Mouse (Mus musculus) MEL (cell line): Measurements from ENCODE around the gene Fam208a. TPM values are rescaled to one million over a fixed set of nuclear protein-coding genes. Genes with fewer than 3 reads are reported as not detected.

Experiments used
- DNase-seq: peaks from one replicate; pipeline ENCODE4 v3.0.0; 2011; ENCODE audit warnings: low read depth, low spot score
- H3K27ac ChIP-seq: 2 replicates; pipeline ENCODE4 v1.5.1; 2012; ENCODE audit warnings: low read depth, mild to moderate bottlenecking, control low read depth, low read length, moderate library complexity; ENCODE audit not compliant: control insufficient read depth
- H3K27me3 ChIP-seq, 2 experiments: fragments of 150-350 bp in 1 of 2; sonication (generic) in 1 of 2; 2 replicates each; pipeline ENCODE4 v1.6.1; 2012; ENCODE audit warnings: low read length in 2 of 2, mild to moderate bottlenecking in 2 of 2, improper control_type of control experiment in 1 of 2, moderate library complexity in 1 of 2; ENCODE audit not compliant: insufficient read depth in 2 of 2, control insufficient read depth in 1 of 2
- H3K36me3 ChIP-seq, 2 experiments: 2 replicates each; pipeline ENCODE4 v1.6.1; 2012 to 2014; ENCODE audit warnings: low read length in 2 of 2, improper control_type of control experiment in 1 of 2, inconsistent platforms in 1 of 2, mild to moderate bottlenecking in 1 of 2; ENCODE audit not compliant: insufficient read depth in 2 of 2, control insufficient read depth in 1 of 2
- H3K4me1 ChIP-seq, 2 experiments: fragments of 150-350 bp in 1 of 2; sonication (generic) in 1 of 2; 2 replicates each; pipeline ENCODE4 v1.6.1; 2012; ENCODE audit warnings: low read length in 2 of 2, improper control_type of control experiment in 1 of 2, mild to moderate bottlenecking in 1 of 2; ENCODE audit not compliant: insufficient read depth in 2 of 2, control insufficient read depth in 1 of 2
- H3K4me3 ChIP-seq, 2 experiments: fragments of 150-350 bp in 1 of 2; sonication (generic) in 1 of 2; 2 replicates each; pipeline ENCODE4 v1.5.1; 2012; ENCODE audit warnings: low read depth in 2 of 2, low read length in 2 of 2, mild to moderate bottlenecking in 2 of 2, moderate library complexity in 2 of 2, control low read depth in 1 of 2, improper control_type of control experiment in 1 of 2; ENCODE audit not compliant: control insufficient read depth in 1 of 2, insufficient read depth in 1 of 2
- H3K79me2 ChIP-seq: 2 replicates; pipeline ENCODE4 v1.6.1; 2012; ENCODE audit warnings: mild to moderate bottlenecking, low read length, moderate library complexity; ENCODE audit not compliant: control insufficient read depth, poor library complexity, insufficient read depth
- H3K9ac ChIP-seq: 2 replicates; pipeline ENCODE4 v1.6.1; 2012; ENCODE audit warnings: low read depth, mild to moderate bottlenecking, control low read depth, low read length, moderate library complexity; ENCODE audit not compliant: control insufficient read depth, poor library complexity, severe bottlenecking
- H3K9me3 ChIP-seq: fragments of 150-350 bp; sonication (generic); replicated peaks from 2 replicates; pipeline ENCODE4 v1.6.1; 2012; ENCODE audit warnings: mild to moderate bottlenecking, low read length, improper control_type of control experiment, moderate library complexity; ENCODE audit not compliant: insufficient read depth
- BHLHE40 ChIP-seq: IDR thresholded peaks from 2 replicates; pipeline ENCODE4 v1.6.1; 2012; ENCODE audit warnings: low read depth, mild to moderate bottlenecking, inconsistent platforms, low read length, improper control_type of control experiment, borderline replicate concordance
- CHD1 ChIP-seq: IDR thresholded peaks from 2 replicates; pipeline ENCODE4 v1.6.1; 2012; ENCODE audit warnings: low read depth, mild to moderate bottlenecking, inconsistent platforms, low read length, improper control_type of control experiment
- CHD2 ChIP-seq: IDR thresholded peaks from 2 replicates; pipeline ENCODE4 v1.6.1; 2011; ENCODE audit warnings: low read length, improper control_type of control experiment
- CTCF ChIP-seq, 3 experiments: IDR thresholded peaks in 2 of 3; conservative IDR thresholded peaks in 1 of 3; 2 replicates each; pipeline ENCODE4 v1.5.1; 2011 to 2012; ENCODE audit warnings: low read length in 3 of 3, low read depth in 2 of 3, mild to moderate bottlenecking in 2 of 3, improper control_type of control experiment in 1 of 3, inconsistent platforms in 1 of 3, mixed read lengths in 1 of 3, moderate library complexity in 1 of 3; ENCODE audit not compliant: control insufficient read depth in 1 of 3, insufficient read depth in 1 of 3, poor library complexity in 1 of 3, severe bottlenecking in 1 of 3
- E2F4 ChIP-seq: IDR thresholded peaks from 2 replicates; pipeline ENCODE4 v1.6.1; 2011; ENCODE audit warnings: low read depth, low read length, improper control_type of control experiment, borderline replicate concordance
- ELF1 ChIP-seq: IDR thresholded peaks from 2 replicates; pipeline ENCODE4 v1.6.1; 2014; ENCODE audit warnings: low read depth, mild to moderate bottlenecking, inconsistent platforms, low read length, improper control_type of control experiment, moderate library complexity
- EP300 ChIP-seq, 2 experiments: IDR thresholded peaks; 2 replicates each; pipeline ENCODE4 v1.6.1; 2011; ENCODE audit warnings: improper control_type of control experiment in 2 of 2, low read length in 2 of 2, low read depth in 1 of 2, mild to moderate bottlenecking in 1 of 2
- ETS1 ChIP-seq: IDR thresholded peaks from 2 replicates; pipeline ENCODE4 v1.6.1; 2012; ENCODE audit warnings: low read depth, mild to moderate bottlenecking, inconsistent platforms, low read length, improper control_type of control experiment, moderate library complexity
- GABPA ChIP-seq: IDR thresholded peaks from 2 replicates; pipeline ENCODE4 v1.6.1; 2012; ENCODE audit warnings: low read depth, mild to moderate bottlenecking, inconsistent platforms, low read length, improper control_type of control experiment, moderate library complexity
- GATA1 ChIP-seq: IDR thresholded peaks from 2 replicates; pipeline ENCODE4 v1.6.1; 2011; ENCODE audit warnings: low read depth, low read length, improper control_type of control experiment
- HCFC1 ChIP-seq: IDR thresholded peaks from 2 replicates; pipeline ENCODE4 v1.6.1; 2012; ENCODE audit warnings: low read depth, mild to moderate bottlenecking, inconsistent platforms, low read length, improper control_type of control experiment, moderate library complexity
- JUND ChIP-seq: IDR thresholded peaks from 2 replicates; pipeline ENCODE4 v1.6.1; 2011; ENCODE audit warnings: low read depth, mild to moderate bottlenecking, improper control_type of control experiment, low read length
- KAT2A ChIP-seq: conservative IDR thresholded peaks from 2 replicates; pipeline ENCODE4 v1.6.1; 2012; ENCODE audit warnings: low read depth, low read length, improper control_type of control experiment, inconsistent platforms
- MAZ ChIP-seq: IDR thresholded peaks from 2 replicates; pipeline ENCODE4 v1.6.1; 2012; ENCODE audit warnings: low read depth, mild to moderate bottlenecking, inconsistent platforms, low read length, improper control_type of control experiment
- MEF2A ChIP-seq: IDR thresholded peaks from 2 replicates; pipeline ENCODE4 v1.6.1; 2014; ENCODE audit warnings: low read depth, mild to moderate bottlenecking, inconsistent platforms, low read length, improper control_type of control experiment; ENCODE audit not compliant: poor library complexity, insufficient replicate concordance, severe bottlenecking; ENCODE audit errors: extremely low read depth
- MXI1 ChIP-seq: IDR thresholded peaks from 2 replicates; pipeline ENCODE4 v1.6.1; 2011; ENCODE audit warnings: mild to moderate bottlenecking, low read depth, low read length, improper control_type of control experiment
- MYB ChIP-seq: IDR thresholded peaks from 2 replicates; pipeline ENCODE4 v1.6.1; 2011; ENCODE audit warnings: mild to moderate bottlenecking, low read depth, low read length, improper control_type of control experiment
- MYC ChIP-seq: IDR thresholded peaks from 2 replicates; pipeline ENCODE4 v1.6.1; 2011; ENCODE audit warnings: low read depth, mild to moderate bottlenecking, low read length, improper control_type of control experiment, moderate library complexity
- NELFE ChIP-seq: IDR thresholded peaks from 2 replicates; pipeline ENCODE4 v1.6.1; 2011; ENCODE audit warnings: low read depth, low read length, improper control_type of control experiment
- NRF1 ChIP-seq: IDR thresholded peaks from 2 replicates; pipeline ENCODE4 v1.6.1; 2014; ENCODE audit warnings: low read depth, mild to moderate bottlenecking, inconsistent platforms, low read length, improper control_type of control experiment, moderate library complexity; ENCODE audit not compliant: poor library complexity, insufficient read depth, severe bottlenecking
- POLR2A ChIP-seq, 2 experiments: IDR thresholded peaks; 2 replicates each; pipeline ENCODE4 v1.6.1; 2011 to 2012; ENCODE audit warnings: low read length in 2 of 2, mild to moderate bottlenecking in 2 of 2, control low read depth in 1 of 2, improper control_type of control experiment in 1 of 2, low read depth in 1 of 2, moderate library complexity in 1 of 2; ENCODE audit not compliant: control insufficient read depth in 1 of 2, insufficient read depth in 1 of 2, poor library complexity in 1 of 2
- POLR2AphosphoS2 ChIP-seq: IDR thresholded peaks from 2 replicates; pipeline ENCODE4 v1.6.1; 2011; ENCODE audit warnings: low read length, improper control_type of control experiment
- POLR2AphosphoS5 ChIP-seq: IDR thresholded peaks from 2 replicates; pipeline ENCODE4 v1.6.1; 2012; ENCODE audit warnings: low read depth, borderline replicate concordance, mild to moderate bottlenecking, inconsistent platforms, low read length, moderate library complexity, mixed read lengths
- RAD21 ChIP-seq: IDR thresholded peaks from 2 replicates; pipeline ENCODE4 v1.6.1; 2011; ENCODE audit warnings: mild to moderate bottlenecking, low read depth, low read length, improper control_type of control experiment
- RCOR1 ChIP-seq: IDR thresholded peaks from 2 replicates; pipeline ENCODE4 v1.6.1; 2012; ENCODE audit warnings: low read depth, mild to moderate bottlenecking, inconsistent platforms, low read length, improper control_type of control experiment
- SIN3A ChIP-seq: IDR thresholded peaks from 2 replicates; pipeline ENCODE4 v1.6.1; 2012; ENCODE audit warnings: low read length, improper control_type of control experiment, inconsistent platforms
- SMC3 ChIP-seq: IDR thresholded peaks from 2 replicates; pipeline ENCODE4 v1.6.1; 2011; ENCODE audit warnings: low read depth, low read length, improper control_type of control experiment
- TAL1 ChIP-seq: IDR thresholded peaks from 2 replicates; pipeline ENCODE4 v1.6.1; 2012; ENCODE audit warnings: mild to moderate bottlenecking, inconsistent platforms, low read length, moderate library complexity, mixed read lengths
- TBP ChIP-seq: IDR thresholded peaks from 2 replicates; pipeline ENCODE4 v1.8.0; 2011; ENCODE audit warnings: low read depth, low read length, improper control_type of control experiment
- TCF12 ChIP-seq: IDR thresholded peaks from 2 replicates; pipeline ENCODE4 v1.6.1; 2014; ENCODE audit warnings: low read depth, mild to moderate bottlenecking, inconsistent platforms, low read length, improper control_type of control experiment, moderate library complexity
- UBTF ChIP-seq: IDR thresholded peaks from 2 replicates; pipeline ENCODE4 v1.6.1; 2012; ENCODE audit warnings: low read depth, mild to moderate bottlenecking, inconsistent platforms, low read length, improper control_type of control experiment, moderate library complexity, borderline replicate concordance; ENCODE audit not compliant: insufficient read depth
- USF1 ChIP-seq: IDR thresholded peaks from 2 replicates; pipeline ENCODE4 v1.6.1; 2014; ENCODE audit warnings: low read depth, mild to moderate bottlenecking, inconsistent platforms, low read length, improper control_type of control experiment, moderate library complexity
- USF2 ChIP-seq, 2 experiments: IDR thresholded peaks; 2 replicates each; pipeline ENCODE4 v1.6.1; 2011 to 2012; ENCODE audit warnings: improper control_type of control experiment in 2 of 2, low read length in 2 of 2, borderline replicate concordance in 1 of 2, inconsistent platforms in 1 of 2, low read depth in 1 of 2, mild to moderate bottlenecking in 1 of 2; ENCODE audit not compliant: insufficient read depth in 1 of 2
- ZKSCAN1 ChIP-seq: IDR thresholded peaks from 2 replicates; pipeline ENCODE4 v1.6.1; 2012; ENCODE audit warnings: low read depth, mild to moderate bottlenecking, inconsistent platforms, low read length, improper control_type of control experiment, moderate library complexity
- ZMIZ1 ChIP-seq: IDR thresholded peaks from 2 replicates; pipeline ENCODE4 v1.6.1; 2012; ENCODE audit warnings: low read depth, mild to moderate bottlenecking, inconsistent platforms, low read length, improper control_type of control experiment, moderate library complexity
- ZNF384 ChIP-seq: IDR thresholded peaks from 2 replicates; pipeline ENCODE4 v1.6.1; 2012; ENCODE audit warnings: low read depth, mild to moderate bottlenecking, inconsistent platforms, low read length, improper control_type of control experiment
- polyA plus RNA-seq, 2 experiments: library from polyadenylated mRNA; stranded (reverse) in 1 of 2; unstranded in 1 of 2; fragments of >175 nt in 1 of 2; fragments of >200 nt in 1 of 2; gene quantifications; 2 replicates each; pipeline versions ENCODE4 v1.2.1 to v1.2.4; 2012; ENCODE audit warnings: low replicate concordance in 2 of 2, low read depth in 1 of 2; ENCODE audit not compliant: insufficient read length in 2 of 2, insufficient read depth in 1 of 2, missing spikeins in 1 of 2
- total RNA-seq: library from RNA; depleted of rRNA; stranded (reverse); fragments of 300-350 nt; gene quantifications from 2 replicates; pipeline ENCODE4 v1.2.3, GENCODE M21; 2012

Fam208a gene
- total and polyA plus RNA-seq, 3 experiments, result 3.2 to 25.4 (median 8.7) TPM

GRCm38 (mm10) chr14:27428973-27429711 lies 508 bp downstream of the Fam208a start:
- peak; percentile 89 for DNase-seq
- no peaks in the 10 kb centered on the region for H3K9me3 ChIP-seq
- H3K36me3 ChIP-seq, result peaks cover 0 to 16% of the 10 kb centered on the region in 2 experiments; a peak in 2 of 4 replicates
- H3K27me3 ChIP-seq, result no peaks in the 10 kb centered on the region
- peaks cover 11% of the 10 kb centered on the region for H3K79me2 ChIP-seq
- peak overlapping the region; percentile 87 for H3K27ac ChIP-seq
- no peaks in the 10 kb centered on the region for H3K4me1 ChIP-seq
- H3K9ac ChIP-seq, result peak overlapping the region; percentile 97
- peak overlapping the region; percentile 77 to 92 for H3K4me3 ChIP-seq
- TF ChIP-seq MYB (no peak), TBP (peak; percentile 50; the same call in 1 of the 2 replicates), CTCF (IDR thresholded peaks at IDR 0.05 in 2 of 3, conservative IDR thresholded peaks at IDR 0.05 in 1 of 3; ENCODE audit: control insufficient read depth in 1 of 3, insufficient read depth in 1 of 3, low read depth in 2 of 3, low read length in 3 of 3, poor library complexity in 1 of 3, severe bottlenecking in 1 of 3) (no peak), GATA1 (no peak), GABPA (no peak), JUND (no peak), BHLHE40 (no peak), POLR2AphosphoS5 (no peak), KAT2A (no peak), POLR2AphosphoS2 (no peak), SMC3 (no peak), MAZ (no peak), MYC (no peak), MXI1 (peak; percentile 59), SIN3A (0 out of 2 replicates have a peak, but pooled peaks have one; percentile 30), ETS1 (no peak), ZKSCAN1 (no peak), TAL1 (no peak), RAD21 (no peak), USF1 (no peak), ZMIZ1 (no peak), POLR2A (IDR thresholded peaks at IDR 0.05; ENCODE audit: control insufficient read depth in 1 of 2, insufficient read depth in 1 of 2, low read depth in 1 of 2, low read length in 2 of 2, poor library complexity in 1 of 2) (peak in 1 of 2 experiments; percentile 74; a peak in 2 of 4 replicates), E2F4 (no peak; the same call in 1 of the 2 replicates), MEF2A (no peak), RCOR1 (no peak), TCF12 (peak; percentile 9), ELF1 (no peak), USF2 (IDR thresholded peaks at IDR 0.05; ENCODE audit: borderline replicate concordance in 1 of 2, insufficient read depth in 1 of 2, low read depth in 1 of 2, low read length in 2 of 2) (no peak), NRF1 (peak; percentile 53), UBTF (no peak; the same call in 1 of the 2 replicates), EP300 (IDR thresholded peaks at IDR 0.05; ENCODE audit: low read depth in 1 of 2, low read length in 2 of 2) (peak in 1 of 2 experiments; percentile 6; a peak in 1 of 4 replicates), HCFC1 (no peak), NELFE (peak; percentile 30), CHD1 (0 out of 2 replicates have a peak, but pooled peaks have one; percentile 19), CHD2 (no peak), ZNF384 (no peak)
